Mouse (Mus musculus): ENCODE measurements at regions not wholly inside any gene's neighbourhood (a gene's known extent, or its start where the extent isn't known, plus 50 kb on each side); places are given as distances from the start of the nearest gene placed in this dataset.

GRCm38 (mm10) chr5:93328059-93328458, 61.0 kb downstream of the Ccng2 start:
- DNase-seq = peak; percentile 64

GRCm38 (mm10) chr5:93330851-93331250, 63.8 kb downstream of the Ccng2 start:
- no peak for DNase-seq

GRCm38 (mm10) chr5:93353101-93353500, 86.0 kb downstream of the Ccng2 start:
- no peak for DNase-seq

Measured in liver (tissue).